8 mouse cellular contexts compared by ENCODE assay signal in genomic region chr2:25877736-25878268, GRCm38 (mm10). TPM values are rescaled to one million over a fixed set of nuclear protein-coding genes. Genes with fewer than 3 reads are reported as not detected.
DNase-seq lines count a peak whose midpoint lies in the region; ATAC-seq and TF ChIP-seq lines count a peak whose summit lies in the region.

No protein-coding gene starts in this region.

- H3K27me3 ChIP-seq in heart, embryonic 10.5 days (ENCODE audit: insufficient read depth, poor library complexity, severe bottlenecking) = peaks cover 53% of the 10 kb centered on the region
- H3K27me3 ChIP-seq in forebrain, embryonic 12.5 days = peaks cover 34% of the 10 kb centered on the region
- H3K27me3 ChIP-seq in limb, embryonic 14.5 days (ENCODE audit: control insufficient read depth, insufficient read depth, low read length) = peaks cover 22% of the 10 kb centered on the region
- peaks cover 33% of the 10 kb centered on the region for H3K27me3 ChIP-seq in stomach, embryonic 15.5 days (replicated peaks)

- ATAC-seq in forebrain, embryonic 12.5 days (ENCODE audit: low FRiP score) = no peak
- ATAC-seq in limb, embryonic 14.5 days (ENCODE audit: low FRiP score, low read depth) = no peak
- ATAC-seq in stomach, embryonic 15.5 days (ENCODE audit: insufficient read depth, low FRiP score, low read depth) = no peak
- ATAC-seq in erythroblast, adult 5-6 weeks (replicated peaks; ENCODE audit: low FRiP score, poor library complexity, severe bottlenecking) = no peak

- no peaks in the 10 kb centered on the region for H3K36me3 ChIP-seq in heart, embryonic 10.5 days
- no peaks in the 10 kb centered on the region for H3K36me3 ChIP-seq in forebrain, embryonic 12.5 days (replicated peaks)
- no peaks in the 10 kb centered on the region for H3K36me3 ChIP-seq in limb, embryonic 14.5 days (ENCODE audit: control insufficient read depth, insufficient read depth, low read length)
- no peaks in the 10 kb centered on the region for H3K36me3 ChIP-seq in stomach, embryonic 15.5 days

- no peak for DNase-seq in heart, embryonic 10.5 days (ENCODE audit: low spot score)
- DNase-seq in heart, postnatal 36 days = no peak
- peak; percentile 57 for DNase-seq in ZHBTc4 (ENCODE audit: low read depth, low spot score)
- no peak for DNase-seq in limb, embryonic 14.5 days (ENCODE audit: low spot score)
- DNase-seq in kidney, adult 11 months = no peak

- 6% methylated on average over 49 of the region's 49 CpGs for WGBS in heart, embryonic 10.5 days
- 3% methylated on average over 49 of the region's 49 CpGs for WGBS in forebrain, embryonic 12.5 days
- WGBS in limb, embryonic 14.5 days = 6% methylated on average over 31 of the region's 49 CpGs
- 4% methylated on average over 49 of the region's 49 CpGs for WGBS in stomach, embryonic 15.5 days

- H3K4me2 ChIP-seq in forebrain, embryonic 12.5 days = peak overlapping the region; percentile 92
- H3K4me2 ChIP-seq in limb, embryonic 14.5 days (replicated peaks; ENCODE audit: low read depth, low read length, severe bottlenecking) = peak overlapping the region; percentile 55
- H3K4me2 ChIP-seq in stomach, embryonic 15.5 days = peak overlapping the region; percentile 53

- no peak overlapping the region for H3K27ac ChIP-seq in heart, embryonic 10.5 days
- H3K27ac ChIP-seq in forebrain, embryonic 12.5 days = no peak overlapping the region
- H3K27ac ChIP-seq in limb, embryonic 14.5 days (replicated peaks; ENCODE audit: low read depth, low read length) = no peak overlapping the region
- no peak overlapping the region for H3K27ac ChIP-seq in stomach, embryonic 15.5 days

- H3K4me1 ChIP-seq in heart, embryonic 10.5 days = peaks cover 10% of the 10 kb centered on the region
- H3K4me1 ChIP-seq in forebrain, embryonic 12.5 days = peaks cover 6% of the 10 kb centered on the region
- no peaks in the 10 kb centered on the region for H3K4me1 ChIP-seq in limb, embryonic 14.5 days (ENCODE audit: control insufficient read depth, insufficient read depth, low read length)
- H3K4me1 ChIP-seq in stomach, embryonic 15.5 days = peaks cover 6% of the 10 kb centered on the region

- peak overlapping the region; percentile 63 for H3K9ac ChIP-seq in forebrain, embryonic 12.5 days
- peak overlapping the region; percentile 52 for H3K9ac ChIP-seq in limb, embryonic 14.5 days (ENCODE audit: low read depth, low read length, severe bottlenecking)
- H3K9ac ChIP-seq in stomach, embryonic 15.5 days = no peak overlapping the region

- TF ChIP-seq POLR2A in limb, embryonic 14.5 days (IDR thresholded peaks at IDR 0.05; ENCODE audit: borderline replicate concordance, extremely low read depth, insufficient read depth, insufficient read length) = no peak

- intact Hi-C loops in heart, postnatal 36 days (cut with DNase I) = no loop called here

- peak overlapping the region; percentile 55 for H3K4me3 ChIP-seq in heart, embryonic 10.5 days
- peak overlapping the region; percentile 51 for H3K4me3 ChIP-seq in forebrain, embryonic 12.5 days (replicated peaks)
- H3K4me3 ChIP-seq in limb, embryonic 14.5 days (replicated peaks; ENCODE audit: low read length) = peak overlapping the region; percentile 34
- peak overlapping the region; percentile 30 for H3K4me3 ChIP-seq in stomach, embryonic 15.5 days (replicated peaks)

- H3K9me3 ChIP-seq in heart, embryonic 10.5 days = no peaks in the 10 kb centered on the region
- H3K9me3 ChIP-seq in forebrain, embryonic 12.5 days = no peaks in the 10 kb centered on the region
- no peaks in the 10 kb centered on the region for H3K9me3 ChIP-seq in limb, embryonic 14.5 days (ENCODE audit: control insufficient read depth, low read length)
- H3K9me3 ChIP-seq in stomach, embryonic 15.5 days = no peaks in the 10 kb centered on the region

RNA-seq across cellular contexts. Expression of gene Kcnt1, which starts 14.3 kb away (rescaled TPM):
- 0.06 TPM in 1 of 2 replicates, not detected in the other for polyA plus RNA-seq in heart, embryonic 10.5 days (2016; fragmentation: Nextera tagmentation; extraction: Ambion mirVana)
- total RNA-seq in heart, postnatal 36 days (2021) = under 1 TPM; 0.22 to 0.27 TPM
- polyA plus RNA-seq in forebrain, embryonic 12.5 days (2016; fragmentation: Nextera tagmentation; extraction: Ambion mirVana) = 1.6 and 2.0 TPM in 2 replicates
- polyA plus RNA-seq in limb, embryonic 14.5 days (2012; rRNA removed) = 2.7 and 3.2 TPM in 2 replicates
- polyA plus RNA-seq in limb, embryonic 14.5 days (2014; fragmentation: Nextera tagmentation; extraction: Ambion mirVana) = 0.08 and 0.15 TPM in 2 replicates
- 0.39 and 0.62 TPM in 2 replicates for polyA plus RNA-seq in stomach, embryonic 15.5 days (2015; fragmentation: Nextera tagmentation; extraction: Ambion mirVana)
- not detected in 2 replicates for total RNA-seq in erythroblast, adult 5-6 weeks (2015; ENCODE audit: low replicate concordance)
- not detected in 2 replicates for total RNA-seq in erythroblast, adult 5-6 weeks (2017; ENCODE audit: low replicate concordance)

RNA-seq across cellular contexts. Expression of gene Sohlh1, which starts 30.8 kb away (rescaled TPM):
- polyA plus RNA-seq in heart, embryonic 10.5 days (2016; fragmentation: Nextera tagmentation; extraction: Ambion mirVana) = not detected in 2 replicates
- not detected for total RNA-seq in heart, postnatal 36 days (2021)
- polyA plus RNA-seq in forebrain, embryonic 12.5 days (2016; fragmentation: Nextera tagmentation; extraction: Ambion mirVana) = not detected in 2 replicates
- 0.18 and 0.28 TPM in 2 replicates for polyA plus RNA-seq in limb, embryonic 14.5 days (2012; rRNA removed)
- 0.14 and 0.46 TPM in 2 replicates for polyA plus RNA-seq in limb, embryonic 14.5 days (2014; fragmentation: Nextera tagmentation; extraction: Ambion mirVana)
- not detected in 2 replicates for polyA plus RNA-seq in stomach, embryonic 15.5 days (2015; fragmentation: Nextera tagmentation; extraction: Ambion mirVana)
- total RNA-seq in erythroblast, adult 5-6 weeks (2015; ENCODE audit: low replicate concordance) = not detected in 2 replicates
- total RNA-seq in erythroblast, adult 5-6 weeks (2017; ENCODE audit: low replicate concordance) = not detected in 2 replicates

RNA-seq across cellular contexts. Expression of gene Lcn9, which starts 54.8 kb away (rescaled TPM):
- not detected in 2 replicates for polyA plus RNA-seq in heart, embryonic 10.5 days (2016; fragmentation: Nextera tagmentation; extraction: Ambion mirVana)
- total RNA-seq in heart, postnatal 36 days (2021) = not detected
- not detected in 2 replicates for polyA plus RNA-seq in forebrain, embryonic 12.5 days (2016; fragmentation: Nextera tagmentation; extraction: Ambion mirVana)
- 0.12 TPM in 1 of 2 replicates, not detected in the other for polyA plus RNA-seq in limb, embryonic 14.5 days (2012; rRNA removed)
- not detected in 2 replicates for polyA plus RNA-seq in limb, embryonic 14.5 days (2014; fragmentation: Nextera tagmentation; extraction: Ambion mirVana)
- not detected in 2 replicates for polyA plus RNA-seq in stomach, embryonic 15.5 days (2015; fragmentation: Nextera tagmentation; extraction: Ambion mirVana)
- not detected in 2 replicates for total RNA-seq in erythroblast, adult 5-6 weeks (2015; ENCODE audit: low replicate concordance)
- total RNA-seq in erythroblast, adult 5-6 weeks (2017; ENCODE audit: low replicate concordance) = not detected in 2 replicates
